Mouse (Mus musculus) embryonic facial prominence, embryonic 11.5 days (tissue): ENCODE data around the gene Nmt1. TPM values are rescaled to one million over a fixed set of nuclear protein-coding genes. Genes with fewer than 3 reads are reported as not detected.

Source experiments
- ATAC-seq: fragments of 200-750 bp; cut with Nextera tagmentation; replicated peaks from 2 replicates; pipeline ENCODE4 v1.8.0; 2017; ENCODE audit warnings: low read depth; ENCODE audit not compliant: insufficient number of reproducible peaks, low FRiP score, low TSS enrichment
- DNase-seq: peaks from one replicate; pipeline ENCODE4 v3.0.0-alpha.2; 2015; ENCODE audit warnings: low spot score
- H3K27ac ChIP-seq: fragments of 300-500 bp; sonication (generic); replicated peaks from 2 replicates; pipeline ENCODE4 v1.5.1; 2014; ENCODE audit warnings: mild to moderate bottlenecking, low read depth, low read length, control low read depth
- H3K27me3 ChIP-seq: fragments of 300-500 bp; sonication (generic); 2 replicates; pipeline ENCODE4 v1.6.1; 2014; ENCODE audit warnings: mild to moderate bottlenecking, low read length, moderate library complexity, mixed read lengths; ENCODE audit not compliant: control insufficient read depth, insufficient read depth
- H3K36me3 ChIP-seq: fragments of 300-500 bp; sonication (generic); replicated peaks from 2 replicates; pipeline ENCODE4 v1.6.1; 2014; ENCODE audit warnings: low read depth, mild to moderate bottlenecking, low read length, moderate library complexity, mixed read lengths; ENCODE audit not compliant: control insufficient read depth, insufficient read depth
- H3K4me1 ChIP-seq: fragments of 300-500 bp; sonication (generic); 2 replicates; pipeline ENCODE4 v1.6.1; 2014; ENCODE audit warnings: low read length, mixed read lengths; ENCODE audit not compliant: control insufficient read depth, insufficient read depth
- H3K4me2 ChIP-seq: fragments of 300-500 bp; sonication (generic); 2 replicates; pipeline ENCODE4 v1.6.1; 2014; ENCODE audit warnings: low read depth, mild to moderate bottlenecking, control low read depth, low read length, moderate library complexity
- H3K4me3 ChIP-seq: fragments of 300-500 bp; sonication (generic); 2 replicates; pipeline ENCODE4 v1.5.1; 2014; ENCODE audit warnings: low read depth, low read length, control low read depth
- H3K9ac ChIP-seq: fragments of 300-500 bp; sonication (generic); replicated peaks from 2 replicates; pipeline ENCODE4 v1.6.1; 2014; ENCODE audit warnings: mild to moderate bottlenecking, control low read depth, low read length
- H3K9me3 ChIP-seq: fragments of 300-500 bp; sonication (generic); replicated peaks from 2 replicates; pipeline ENCODE4 v1.6.1; 2016; ENCODE audit warnings: mild to moderate bottlenecking, low read length, inconsistent platforms, mixed read lengths; ENCODE audit not compliant: control insufficient read depth
- WGBS: fragments of 180-500 bp; shearing (Covaris S2); extraction: QIAGEN DNeasy Blood & Tissue Kit; methylation state at CpG from one replicate; pipeline ENCODE4 v1.1.7; 2014; 5-methylcytosine and 5-hydroxymethylcytosine counted together
- polyA plus RNA-seq: library from polyadenylated mRNA; unstranded; fragments of >200 nt; fragmentation: Nextera tagmentation; extraction: Ambion mirVana; gene quantifications from 2 replicates; pipeline ENCODE4 v1.2.1, GENCODE M21; 2014

The Nmt1 gene
- polyA plus RNA-seq, 1 experiment from 2014 or later = 48.6 TPM

GRCm38 (mm10) chr11:102991681-102992080, 36.3 kb upstream of the Nmt1 start:
- 0% methylated on average over 16 of the region's 16 CpGs for WGBS
- peak overlapping the region; percentile 50 for H3K4me2 ChIP-seq
- H3K9me3 ChIP-seq = no peaks in the 10 kb centered on the region
- DNase-seq = peak; percentile 66
- H3K36me3 ChIP-seq = peaks cover 7% of the 10 kb centered on the region
- ATAC-seq = no peak
- no peaks in the 10 kb centered on the region for H3K4me1 ChIP-seq
- H3K9ac ChIP-seq = peak overlapping the region; percentile 52
- no peak overlapping the region for H3K27ac ChIP-seq
- H3K4me3 ChIP-seq = peak overlapping the region; percentile 5; the same call in 1 of the 2 replicates
- peaks cover 16% of the 10 kb centered on the region for H3K27me3 ChIP-seq

- Histone ChIP-seq H3K9me3 (no peaks in the 10 kb centered on the region), H3K9ac (no peak overlapping the region), H3K4me2 (no peak overlapping the region), H3K4me1 (no peaks in the 10 kb centered on the region), H3K4me3 (no peak overlapping the region), H3K27me3 (peaks cover 16% of the 10 kb centered on the region), H3K36me3 (peaks cover 7% of the 10 kb centered on the region), H3K27ac (no peak overlapping the region)
- 7% methylated on average over 5 of the region's 5 CpGs for WGBS
- peak; percentile 36; the same call in 1 of the 2 replicates for ATAC-seq
- peak; percentile 85 for DNase-seq
These were observed 35.0 kb upstream of the Nmt1 start for GRCm38 (mm10) chr11:102992940-102993339.

GRCm38 (mm10) chr11:102993420-102994029, 34.5 kb upstream of the Nmt1 start:
- Histone ChIP-seq H3K4me3 (no peak overlapping the region), H3K9me3 (no peaks in the 10 kb centered on the region), H3K36me3 (peaks cover 9% of the 10 kb centered on the region), H3K4me1 (no peaks in the 10 kb centered on the region), H3K4me2 (no peak overlapping the region), H3K9ac (no peak overlapping the region), H3K27ac (no peak overlapping the region), H3K27me3 (peaks cover 13% of the 10 kb centered on the region)
- 42% methylated on average over 17 of the region's 17 CpGs for whole genome bisulfite sequencing
- DNase-seq (no peak), ATAC-seq (no peak)

- DNase-seq = no peak
- Histone ChIP-seq H3K4me1 (no peaks in the 10 kb centered on the region), H3K9me3 (no peaks in the 10 kb centered on the region), H3K9ac (no peak overlapping the region), H3K27me3 (peaks cover 2% of the 10 kb centered on the region; the same call in 1 of the 2 replicates), H3K36me3 (peaks cover 11% of the 10 kb centered on the region), H3K27ac (no peak overlapping the region), H3K4me3 (no peak overlapping the region), H3K4me2 (no peak overlapping the region)
- WGBS = 91% methylated on average over 18 of the region's 18 CpGs
- ATAC-seq = no peak
These were observed 33.0 kb upstream of the Nmt1 start for GRCm38 (mm10) chr11:102994952-102995351.

- H3K36me3 ChIP-seq = peaks cover 11% of the 10 kb centered on the region
- ATAC-seq (no peak), DNase-seq (no peak)
- WGBS = 88% methylated on average over 7 of the region's 7 CpGs
- H3K4me2 ChIP-seq = no peak overlapping the region
- H3K27me3 ChIP-seq = no peaks in the 10 kb centered on the region
- no peak overlapping the region for H3K27ac ChIP-seq
- no peak overlapping the region for H3K9ac ChIP-seq
- no peaks in the 10 kb centered on the region for H3K9me3 ChIP-seq
- H3K4me1 ChIP-seq = no peaks in the 10 kb centered on the region
- H3K4me3 ChIP-seq = no peak overlapping the region
These were observed 31.6 kb upstream of the Nmt1 start for GRCm38 (mm10) chr11:102996385-102996784.

GRCm38 (mm10) chr11:102996991-102997770, 30.8 kb upstream of the Nmt1 start:
- H3K9ac ChIP-seq = no peak overlapping the region
- H3K36me3 ChIP-seq = peaks cover 11% of the 10 kb centered on the region
- H3K27ac ChIP-seq = no peak overlapping the region
- no peaks in the 10 kb centered on the region for H3K27me3 ChIP-seq
- no peak overlapping the region for H3K4me2 ChIP-seq
- 94% methylated on average over 12 of the region's 12 CpGs for WGBS
- no peak for ATAC-seq
- no peaks in the 10 kb centered on the region for H3K4me1 ChIP-seq
- H3K9me3 ChIP-seq = no peaks in the 10 kb centered on the region
- no peak for DNase-seq
- no peak overlapping the region for H3K4me3 ChIP-seq

GRCm38 (mm10) chr11:102998254-102998576, 29.8 kb upstream of the Nmt1 start:
- ATAC-seq (no peak), DNase-seq (no peak)
- Histone ChIP-seq H3K9me3 (no peaks in the 10 kb centered on the region), H3K4me1 (no peaks in the 10 kb centered on the region), H3K27ac (no peak overlapping the region), H3K9ac (no peak overlapping the region), H3K36me3 (peaks cover 11% of the 10 kb centered on the region), H3K4me3 (no peak overlapping the region), H3K27me3 (no peaks in the 10 kb centered on the region), H3K4me2 (no peak overlapping the region)
- 88% methylated on average over 7 of the region's 7 CpGs for WGBS

GRCm38 (mm10) chr11:102998577-102999316, 29.2 kb upstream of the Nmt1 start:
- no peak for ATAC-seq
- H3K4me1 ChIP-seq = no peaks in the 10 kb centered on the region
- H3K4me2 ChIP-seq = no peak overlapping the region
- 78% methylated on average over 14 of the region's 14 CpGs for WGBS
- no peaks in the 10 kb centered on the region for H3K9me3 ChIP-seq
- no peak overlapping the region for H3K4me3 ChIP-seq
- H3K27ac ChIP-seq = no peak overlapping the region
- H3K36me3 ChIP-seq = peaks cover 11% of the 10 kb centered on the region
- H3K27me3 ChIP-seq = no peaks in the 10 kb centered on the region
- DNase-seq = no peak
- no peak overlapping the region for H3K9ac ChIP-seq
